Mouse (Mus musculus) megakaryocyte, embryonic 14.5 days (primary cell): ENCODE measurements at regions not wholly inside any gene's neighbourhood (a gene's known extent, or its start where the extent isn't known, plus 50 kb on each side); places are given as distances from the start of the nearest gene placed in this dataset.

Experiments
- FLI1 ChIP-seq: IDR thresholded peaks from 2 replicates; pipeline ENCODE4 v1.6.1; 2012; ENCODE audit warnings: low read length, inconsistent platforms, mixed read lengths
- GATA1 ChIP-seq: IDR thresholded peaks from 3 replicates; pipeline ENCODE4 v1.6.1; 2012; ENCODE audit warnings: mixed read lengths, low read length, inconsistent platforms, borderline replicate concordance

DNA sequence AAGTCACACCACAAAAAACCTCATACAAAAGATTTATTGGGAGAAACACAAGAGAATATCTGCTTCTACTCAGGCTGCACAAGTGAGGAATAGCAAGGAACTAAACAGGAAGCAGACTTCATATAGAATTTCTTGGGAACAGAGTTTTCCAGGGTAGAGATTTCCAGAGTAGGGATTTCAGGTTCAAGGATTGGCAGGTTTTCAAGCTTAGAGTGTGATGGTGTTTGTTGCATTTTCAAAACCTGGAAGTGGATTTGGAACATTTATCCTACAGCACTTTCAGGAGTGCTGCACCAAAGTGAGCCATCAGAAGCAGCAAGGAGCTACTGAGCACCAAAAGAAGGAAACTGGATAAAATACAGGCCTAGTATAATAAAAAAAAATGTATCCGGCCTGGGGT lies 152.7 kb downstream of the Teddm3 start:
- TF ChIP-seq FLI1: no peak
- TF ChIP-seq GATA1: no peak
